Mouse (Mus musculus) embryo, embryonic 11.5 days (tissue): Measurements from ENCODE around the gene Vmn1r79.
"Not testable (repeated sequence)": the region's sequence is repeated elsewhere in the genome, so short reads cannot be mapped to it uniquely, and the experiment has no call there.

Experiments used
- DNase-seq: peaks from one replicate; pipeline ENCODE4 v3.0.0-alpha.2; 2012; ENCODE audit warnings: low read depth, low spot score

Gene Vmn1r79

GRCm38 (mm10) chr7:12170979-12171378, at the start of gene Vmn1r79:
TSS of gene Vmn1r79 (plus strand) at chr7:12171279.
- not testable (repeated sequence) for DNase-seq

DNA sequence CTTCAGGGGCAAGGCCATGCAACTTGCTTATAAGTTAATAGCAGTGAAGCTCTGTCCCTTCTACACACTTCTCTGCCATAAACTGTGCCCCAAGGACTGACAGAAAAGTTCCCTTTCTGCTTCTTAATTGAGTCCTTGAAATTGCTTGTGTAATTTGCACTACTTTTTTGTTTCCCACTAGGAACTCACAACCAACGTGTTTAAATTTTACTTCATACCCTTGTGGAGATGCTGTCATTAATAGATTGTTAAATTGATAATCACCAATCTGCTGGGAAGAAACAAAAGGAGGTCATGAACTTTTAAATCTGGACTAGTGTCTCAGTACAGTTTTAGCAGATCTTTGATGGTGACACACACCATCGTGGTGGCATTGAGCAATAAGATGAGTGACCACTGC, 21.1 kb upstream of the Vmn1r79 start, which contains the start of gene Vmn1r78:
TSS of gene Vmn1r78 (plus strand) at position 301 of the 400 bp plus-strand sequence.
- no peak for DNase-seq

DNA sequence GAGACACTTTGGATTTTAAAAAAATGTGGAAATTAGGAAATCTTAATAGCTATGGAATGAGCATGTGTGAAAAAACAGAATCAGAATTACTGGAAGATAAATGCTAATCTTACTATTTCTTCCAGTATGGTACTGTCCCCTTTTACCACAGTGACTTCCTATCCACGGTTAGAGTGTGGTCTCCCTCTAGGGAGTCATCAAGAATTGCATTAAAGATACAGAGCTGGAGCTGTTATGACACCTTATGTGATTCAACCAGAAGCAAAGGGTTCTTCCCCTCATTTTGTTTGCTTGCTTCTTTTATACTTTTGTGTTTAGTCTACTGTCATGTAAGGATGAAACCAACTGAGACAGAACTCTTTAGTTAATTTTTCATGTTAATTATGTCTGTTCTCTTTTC, 14.6 kb upstream of the Vmn1r79 start:
- not testable (repeated sequence) for DNase-seq

DNA sequence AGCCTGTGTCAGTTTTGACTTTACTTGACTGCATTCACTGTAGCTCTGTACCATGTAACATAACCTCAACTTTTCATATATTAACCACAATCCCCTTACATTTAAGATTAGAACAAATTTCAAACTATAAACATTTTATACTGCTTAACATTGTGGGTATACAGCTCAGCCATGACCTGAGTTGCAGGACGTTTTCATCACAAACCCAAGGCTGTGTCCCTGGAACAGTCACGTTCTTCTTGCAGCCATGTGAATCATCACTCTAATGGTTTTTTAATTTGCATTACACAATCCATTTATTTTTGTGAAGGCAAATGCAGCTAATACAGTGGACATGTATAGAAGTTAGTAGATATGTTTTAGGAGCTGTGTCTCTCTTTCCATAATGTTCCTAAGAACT, 1.8 kb downstream of the Vmn1r79 start:
- DNase-seq, result not testable (repeated sequence)

DNA sequence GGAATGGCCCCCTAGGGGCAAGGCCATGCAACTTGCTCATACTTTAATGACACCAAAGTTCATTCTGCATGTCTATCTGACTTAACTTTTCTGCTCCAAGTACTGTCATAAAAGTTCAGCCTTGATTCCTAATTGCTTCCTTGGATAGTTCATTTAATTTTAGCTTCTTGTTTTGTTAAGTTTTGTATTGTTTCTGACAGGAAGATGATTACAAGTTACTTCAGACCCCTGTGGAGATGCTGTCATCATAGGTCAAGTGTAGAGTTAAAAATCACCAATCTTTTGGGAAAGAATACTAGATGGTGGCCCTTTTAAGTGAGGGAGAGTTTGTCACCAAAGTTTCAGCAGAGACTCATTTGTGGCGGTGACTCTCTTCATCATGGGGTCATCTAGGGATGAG, 17.9 kb downstream of the Vmn1r79 start, which contains the start of gene Vmn1r80:
TSS of gene Vmn1r80 (plus strand) at position 301 of the 400 bp plus-strand sequence.
- no peak for DNase-seq

GRCm38 (mm10) chr7:12204141-12204540, 33.1 kb downstream of the Vmn1r79 start:
- DNase-seq, result no peak
